Comparison of ENCODE assay signal across 9 mouse cellular contexts in genomic region chr7:112502050-112502809, GRCm38 (mm10).
DNase-seq lines count a peak whose midpoint lies in the region; ATAC-seq lines count a peak whose summit lies in the region.
"Had no signal": no experiment of that assay in that cellular context is flagged by ENCODE, and none has a peak within 500 bp of the region (broad histone marks: within the 10 kb centered on the region; RNA-seq: fewer than 3 reads in every experiment).

No protein-coding gene starts in this region.

- peak overlapping the region; percentile 11; the same call in 1 of the 2 replicates for H3K4me2 ChIP-seq in lung, embryonic 16.5 days (ENCODE audit: low read depth, low read length)
- H3K4me2 ChIP-seq in embryonic facial prominence, embryonic 14.5 days (ENCODE audit: low read depth, low read length), result peak overlapping the region; percentile 38
- H3K4me2 ChIP-seq in hindbrain, embryonic 16.5 days (ENCODE audit: low read length), result peak overlapping the region; percentile 41

- H3K9ac ChIP-seq in lung, embryonic 16.5 days (ENCODE audit: low read length), result no peak overlapping the region
- no peak overlapping the region for H3K9ac ChIP-seq in embryonic facial prominence, embryonic 14.5 days (ENCODE audit: low read depth, low read length)
- H3K9ac ChIP-seq in hindbrain, embryonic 16.5 days (ENCODE audit: low read depth, low read length), result 0 out of 2 replicates have a peak overlapping the region, but pooled peaks have one; percentile 0

- no peak overlapping the region for H3K4me3 ChIP-seq in lung, embryonic 16.5 days (ENCODE audit: low read length)
- H3K4me3 ChIP-seq in embryonic facial prominence, embryonic 14.5 days (ENCODE audit: low read depth, low read length), result no peak overlapping the region
- H3K4me3 ChIP-seq in hindbrain, embryonic 16.5 days (ENCODE audit: low read length), result no peak overlapping the region

- H3K4me1 ChIP-seq in lung, embryonic 16.5 days (replicated peaks; ENCODE audit: control insufficient read depth, insufficient read depth, low read length), result peaks cover 46% of the 10 kb centered on the region
- H3K4me1 ChIP-seq in embryonic facial prominence, embryonic 14.5 days (ENCODE audit: control insufficient read depth, insufficient read depth, low read length), result peaks cover 53% of the 10 kb centered on the region
- H3K4me1 ChIP-seq in hindbrain, embryonic 16.5 days (ENCODE audit: control insufficient read depth, insufficient read depth, low read depth, low read length), result peaks cover 12% of the 10 kb centered on the region

- 30% methylated on average over 18 of the region's 18 CpGs for WGBS in lung, embryonic 16.5 days
- WGBS in embryonic facial prominence, embryonic 14.5 days, result 16% methylated on average over 18 of the region's 18 CpGs
- WGBS in hindbrain, embryonic 16.5 days, result 24% methylated on average over 18 of the region's 18 CpGs

- H3K36me3 ChIP-seq in lung, embryonic 16.5 days (ENCODE audit: control insufficient read depth, insufficient read depth, low read length), result no peaks in the 10 kb centered on the region
- no peaks in the 10 kb centered on the region for H3K36me3 ChIP-seq in embryonic facial prominence, embryonic 14.5 days (ENCODE audit: control insufficient read depth, insufficient read depth, low read length)
- no peaks in the 10 kb centered on the region for H3K36me3 ChIP-seq in hindbrain, embryonic 16.5 days (ENCODE audit: control insufficient read depth, insufficient read depth, low read length)

- no peaks in the 10 kb centered on the region for H3K9me3 ChIP-seq in lung, embryonic 16.5 days (ENCODE audit: control insufficient read depth, low read length)
- H3K9me3 ChIP-seq in embryonic facial prominence, embryonic 14.5 days (ENCODE audit: control insufficient read depth, low read length), result no peaks in the 10 kb centered on the region
- no peaks in the 10 kb centered on the region for H3K9me3 ChIP-seq in hindbrain, embryonic 16.5 days (ENCODE audit: control insufficient read depth, low read length)

- no peaks in the 10 kb centered on the region for H3K27me3 ChIP-seq in lung, embryonic 16.5 days (ENCODE audit: control insufficient read depth, insufficient read depth, low read depth, low read length)
- H3K27me3 ChIP-seq in embryonic facial prominence, embryonic 14.5 days (replicated peaks; ENCODE audit: control insufficient read depth, insufficient read depth, low read length), result no peaks in the 10 kb centered on the region
- no peaks in the 10 kb centered on the region for H3K27me3 ChIP-seq in hindbrain, embryonic 16.5 days (replicated peaks; ENCODE audit: control insufficient read depth, insufficient read depth, low read length)

- no peak for DNase-seq in lung, postnatal 14 days
- DNase-seq in embryonic facial prominence, embryonic 14.5 days (ENCODE audit: low spot score), result peak; percentile 75
- DNase-seq in neural tube, embryonic 10.5 days (ENCODE audit: extremely low spot score, low spot score), result peak; percentile 28
- no peak for DNase-seq in ovary, postnatal 14 days (ENCODE audit: low spot score)
- no peak for DNase-seq in testis, postnatal 10 days (ENCODE audit: low spot score)

- peak overlapping the region; percentile 71 for H3K27ac ChIP-seq in lung, embryonic 16.5 days (ENCODE audit: low read length)
- peak overlapping the region; percentile 91 for H3K27ac ChIP-seq in embryonic facial prominence, embryonic 14.5 days (replicated peaks; ENCODE audit: low read depth, low read length)
- H3K27ac ChIP-seq in hindbrain, embryonic 16.5 days (ENCODE audit: low read depth, low read length), result peak overlapping the region; percentile 31; the same call in 1 of the 2 replicates
- H3K27ac ChIP-seq: macrophage had no signal

- ATAC-seq in lung, embryonic 16.5 days (ENCODE audit: low read depth), result no peak
- 0 out of 2 replicates have a peak, but pooled peaks have one; percentile 31 for ATAC-seq in embryonic facial prominence, embryonic 14.5 days (ENCODE audit: low read depth)
- ATAC-seq in hindbrain, embryonic 16.5 days, result no peak
- ATAC-seq in megakaryocyte-erythroid progenitor cell, adult 5-6 weeks (replicated peaks; ENCODE audit: low FRiP score, low TSS enrichment, poor library complexity, severe bottlenecking), result no peak

Comparison
In these comparisons a context has a peak if more than half of its experiments do, and no peak if none do; other contexts are left out.
1. H3K27ac ChIP-seq: peak in every context shown above with its lines; median percentile 91 in embryonic facial prominence, embryonic 14.5 days; 71 in lung, embryonic 16.5 days; 31 in hindbrain, embryonic 16.5 days.
2. DNase-seq: peak in embryonic facial prominence, embryonic 14.5 days (single experiment) and neural tube, embryonic 10.5 days (single experiment); none in lung, postnatal 14 days (single experiment), ovary, postnatal 14 days (single experiment) and testis, postnatal 10 days (single experiment).
3. Peak in every context shown above with its lines, with median percentiles within 50 percentile points of each other: H3K4me2 ChIP-seq.